Mouse (Mus musculus) CH12F3 (cell line): ENCODE results near the gene Dolk.

Experiments used
- in situ Hi-C: fragments of 300-500 bp; cut with MboI; formaldehyde crosslinking; loops from 2 replicates; pipeline ENCODE4 v1.14.3; 2020; ENCODE audit warnings: low sequenced_read_pairs

The Dolk gene

GRCm38 (mm10) chr2:30268371-30268770 lies 17.8 kb downstream of the Dolk start:
- in situ Hi-C loops, result no loop called here

GRCm38 (mm10) chr2:30267466-30267865 lies 18.7 kb downstream of the Dolk start:
- in situ Hi-C loops, result no loop called here

GRCm38 (mm10) chr2:30266392-30266941 lies 19.7 kb downstream of the Dolk start:
- in situ Hi-C loops, result no loop called here

GRCm38 (mm10) chr2:30265767-30266253 lies 20.3 kb downstream of the Dolk start, which contains the start of gene Phyhd1:
Phyhd1 (plus strand) TSS chr2:30266203.
- in situ Hi-C loops, result no loop called here

GRCm38 (mm10) chr2:30264671-30265519 lies 21.2 kb downstream of the Dolk start:
- in situ Hi-C loops, result no loop called here

GRCm38 (mm10) chr2:30263811-30264210 lies 22.3 kb downstream of the Dolk start:
- in situ Hi-C loops, result no loop called here

- in situ Hi-C loops, result no loop called here
Observed at GRCm38 (mm10) chr2:30262840-30263441, 23.2 kb downstream of the Dolk start.

- in situ Hi-C loops, result no loop called here
Observed at GRCm38 (mm10) chr2:30261921-30262839, 24.0 kb downstream of the Dolk start.

GRCm38 (mm10) chr2:30261064-30261736 lies 24.9 kb downstream of the Dolk start:
- in situ Hi-C loops, result no loop called here

GRCm38 (mm10) chr2:30259131-30260064 lies 26.7 kb downstream of the Dolk start:
- in situ Hi-C loops, result no loop called here

- in situ Hi-C loops, result no loop called here
Observed at GRCm38 (mm10) chr2:30258600-30258999, 27.5 kb downstream of the Dolk start.

- in situ Hi-C loops, result no loop called here
Observed at GRCm38 (mm10) chr2:30257699-30258460, 28.3 kb downstream of the Dolk start.

- in situ Hi-C loops, result no loop called here
Observed at GRCm38 (mm10) chr2:30256616-30257350, 29.4 kb downstream of the Dolk start.

GRCm38 (mm10) chr2:30255631-30256395 lies 30.3 kb downstream of the Dolk start:
- in situ Hi-C loops, result no loop called here

GRCm38 (mm10) chr2:30253809-30254208 lies 32.3 kb downstream of the Dolk start:
- in situ Hi-C loops, result no loop called here

- in situ Hi-C loops, result no loop called here
Observed at GRCm38 (mm10) chr2:30252521-30252920, 33.6 kb downstream of the Dolk start.
